Mouse (Mus musculus) heart, postnatal 10 days (tissue): ENCODE results near the gene Ermard. TPM values are rescaled to one million over a fixed set of nuclear protein-coding genes. Genes with fewer than 3 reads are reported as not detected.

Experiments used
- DNase-seq, 2 experiments: peaks; one replicate each; pipeline ENCODE4 v3.0.0; 2021
- intact Hi-C: fragments of 180-260 bp; cut with DNase I; formaldehyde crosslinking; loops from one replicate; pipeline ENCODE4 v1.15.1; 2025
- total RNA-seq, 2 experiments: library from RNA; stranded (reverse); gene quantifications; 2 replicates each; pipeline ENCODE4 v1.2.3; 2021

Gene Ermard
- total RNA-seq, 2 experiments from 2014 or later: 35.3 to 36.1 TPM

DNA sequence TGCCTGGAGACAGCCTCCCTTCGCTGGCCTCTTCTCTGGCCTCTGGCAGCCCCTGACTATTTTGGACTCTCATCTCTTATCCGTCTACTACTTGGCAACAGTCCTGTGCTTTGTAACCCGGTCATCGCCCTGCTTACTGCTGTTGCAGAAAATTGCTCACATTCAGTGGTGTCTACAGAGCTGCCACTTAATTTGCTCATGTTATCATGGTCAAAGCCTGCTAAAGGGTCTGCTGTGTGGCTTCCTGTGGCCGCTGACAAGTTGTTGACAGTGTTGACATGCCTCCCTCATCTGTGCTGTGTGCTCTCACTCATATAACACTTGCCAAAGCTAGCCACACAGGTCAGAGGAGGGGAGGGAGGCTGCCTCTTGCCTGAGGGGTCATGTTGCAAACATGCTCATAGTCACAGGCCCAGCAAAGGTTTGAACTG, 17.2 kb downstream of the Ermard start:
- intact Hi-C loops: no loop called here
- peak; percentile 64 to 70 for DNase-seq

DNA sequence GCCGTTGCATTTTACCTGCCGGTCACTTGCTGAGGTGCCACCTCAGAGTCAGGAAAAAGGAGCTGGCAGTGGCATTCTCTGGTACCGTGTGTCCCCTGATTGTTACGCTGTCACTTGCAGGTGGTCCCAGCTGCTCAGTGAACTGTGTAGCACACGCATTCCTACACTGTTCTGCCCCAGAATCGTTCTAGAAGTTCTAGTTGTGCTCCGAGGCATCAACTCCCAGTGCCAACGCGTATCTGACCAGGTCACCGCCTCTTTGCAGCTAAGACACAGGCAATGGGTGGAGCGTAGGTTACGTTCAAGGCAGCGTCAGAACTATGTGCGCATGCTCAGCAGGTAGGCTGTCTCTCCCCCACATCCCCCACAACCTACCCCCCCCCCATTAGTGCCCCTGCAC, 18.6 kb downstream of the Ermard start:
- intact Hi-C loops: no loop called here
- no peak for DNase-seq

DNA sequence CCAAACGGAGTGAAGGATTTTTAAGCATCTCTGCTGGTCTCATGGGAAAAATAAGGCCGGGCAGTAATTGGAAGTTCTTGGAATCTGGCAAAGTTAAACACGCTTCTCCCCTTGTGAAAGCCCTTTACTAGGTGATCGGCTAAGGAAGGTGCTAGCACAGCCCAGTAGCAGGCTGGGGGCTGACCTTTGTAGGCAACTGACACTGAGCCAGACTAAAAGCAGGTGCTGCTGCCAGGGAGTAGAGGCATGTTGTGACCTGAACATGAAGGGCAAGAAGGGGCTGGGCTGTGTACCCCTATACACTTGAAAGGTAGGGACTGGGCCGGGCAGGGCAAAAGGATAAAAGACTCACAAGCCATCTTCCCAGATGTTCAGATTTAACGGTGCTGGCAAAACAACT, 19.3 kb downstream of the Ermard start:
- intact Hi-C loops: no loop called here
- DNase-seq: no peak

DNA sequence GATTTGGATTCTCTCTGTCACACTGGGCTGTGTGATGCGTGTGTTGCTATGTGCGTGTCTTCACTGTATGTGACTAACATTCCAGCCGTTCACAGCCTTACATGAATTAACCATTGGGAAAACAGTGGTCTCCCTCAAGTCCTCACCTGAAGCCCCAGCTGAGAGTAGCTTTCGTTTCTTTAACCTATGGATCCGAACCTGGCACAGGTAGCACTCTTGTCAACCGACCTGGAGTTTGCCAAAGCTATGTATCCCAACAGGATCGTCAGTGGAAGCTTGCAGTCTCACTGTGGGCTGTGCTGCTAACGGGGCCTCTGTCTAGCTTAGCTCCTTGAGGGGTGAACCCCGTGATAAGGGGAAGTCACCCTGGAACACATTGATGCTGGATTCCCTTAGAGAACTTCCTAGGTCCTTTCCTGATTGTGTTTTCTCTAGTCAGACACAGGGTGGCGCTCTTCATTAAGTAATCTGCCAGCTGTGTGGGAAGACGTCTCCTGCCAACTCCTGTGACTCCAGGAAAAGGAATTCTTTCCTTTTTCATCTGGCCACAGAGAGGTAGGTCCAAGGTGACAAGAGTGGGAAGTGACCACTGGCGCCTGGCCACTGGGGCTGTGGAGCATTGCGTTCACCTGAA, 24.5 kb downstream of the Ermard start:
- intact Hi-C loops: loop anchor here (1.0 to 5.0 kb wide), 3 partner anchors 127 to 402 kb away; no protein-coding TSS in a partner anchor
- DNase-seq: peak; percentile 75 to 88

DNA sequence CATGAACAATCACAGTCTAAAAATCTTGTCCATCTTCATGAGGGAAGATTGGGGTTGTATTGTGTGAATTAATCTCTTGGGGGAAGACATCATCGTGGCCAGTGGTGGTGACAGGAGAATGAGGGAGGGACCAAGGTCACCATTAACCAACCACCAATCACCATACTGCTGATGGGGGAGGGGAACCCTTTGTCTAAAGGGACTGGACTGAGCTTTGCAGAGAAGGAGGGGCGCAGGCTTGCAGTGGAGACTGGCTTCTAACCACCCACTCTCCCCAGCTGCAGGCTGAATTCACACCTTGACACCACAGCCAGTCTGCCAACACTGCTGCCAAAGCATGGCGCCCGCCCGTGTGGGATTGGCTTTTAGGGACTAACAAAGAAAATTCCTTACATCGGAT, 25.1 kb downstream of the Ermard start:
- intact Hi-C loops: loop anchor here (5.0 kb wide), 1 partner anchor 126 kb away; no protein-coding TSS in a partner anchor
- DNase-seq: no peak

DNA sequence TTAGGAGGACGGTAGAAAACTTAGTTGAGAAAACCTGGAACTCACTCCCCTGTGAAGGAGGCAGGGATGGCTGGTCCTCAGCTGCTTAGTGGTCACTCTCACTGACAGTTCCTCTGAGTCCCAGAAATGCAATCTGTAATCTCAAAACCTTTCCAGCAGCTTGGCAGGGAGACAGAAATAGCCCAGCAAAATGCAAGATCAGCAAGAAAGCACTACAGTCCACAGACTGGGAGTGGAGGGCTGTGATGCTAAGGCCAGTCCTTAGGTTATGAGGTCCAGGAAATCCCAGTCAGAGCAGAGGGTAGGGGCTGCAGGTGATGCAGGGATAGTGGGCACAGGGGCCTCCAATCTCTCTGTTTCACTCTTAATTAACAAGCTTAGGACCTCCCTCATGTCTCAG, 25.9 kb downstream of the Ermard start:
- intact Hi-C loops: loop anchor here (5.0 kb wide), 1 partner anchor 125 kb away; no protein-coding TSS in a partner anchor
- no peak for DNase-seq

DNA sequence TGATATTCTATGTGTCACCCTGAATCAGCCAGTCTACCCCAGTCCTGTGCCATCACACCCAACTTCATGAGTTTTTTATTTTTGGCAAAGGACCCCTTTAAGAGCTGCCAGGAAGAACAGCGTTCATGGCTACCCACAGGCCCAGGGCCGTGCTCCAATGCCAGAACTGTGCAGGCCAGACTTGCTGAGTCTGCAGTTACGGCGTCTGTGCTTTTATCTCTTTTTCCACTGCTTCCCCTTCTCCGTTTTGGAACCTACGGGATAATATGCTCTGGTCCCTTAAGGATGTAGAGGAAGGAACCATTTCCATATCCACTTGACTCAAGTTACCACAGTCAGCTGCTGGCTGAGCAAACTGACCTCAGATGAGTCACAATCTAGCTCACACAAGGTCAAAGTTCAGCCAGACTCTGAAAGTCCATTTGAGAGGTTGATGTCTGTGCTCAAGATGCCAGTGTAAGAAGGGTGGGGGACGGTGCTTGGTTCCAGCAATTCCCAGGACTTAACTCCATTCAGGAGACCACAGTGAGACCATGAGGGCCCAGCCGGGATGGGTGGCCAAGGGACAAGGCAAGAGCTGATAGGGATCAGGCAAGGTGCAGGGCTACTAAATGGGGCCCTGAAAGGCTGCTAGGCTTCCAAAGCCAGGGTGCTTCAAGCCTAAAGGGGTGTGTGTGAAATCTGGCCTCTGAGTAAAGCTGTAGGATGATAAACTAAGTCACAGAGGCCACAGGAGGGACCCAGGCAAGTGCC, 27.2 kb downstream of the Ermard start:
- intact Hi-C loops: loop anchor here (5.0 kb wide), 1 partner anchor 124 kb away; no protein-coding TSS in a partner anchor
- DNase-seq: no peak

DNA sequence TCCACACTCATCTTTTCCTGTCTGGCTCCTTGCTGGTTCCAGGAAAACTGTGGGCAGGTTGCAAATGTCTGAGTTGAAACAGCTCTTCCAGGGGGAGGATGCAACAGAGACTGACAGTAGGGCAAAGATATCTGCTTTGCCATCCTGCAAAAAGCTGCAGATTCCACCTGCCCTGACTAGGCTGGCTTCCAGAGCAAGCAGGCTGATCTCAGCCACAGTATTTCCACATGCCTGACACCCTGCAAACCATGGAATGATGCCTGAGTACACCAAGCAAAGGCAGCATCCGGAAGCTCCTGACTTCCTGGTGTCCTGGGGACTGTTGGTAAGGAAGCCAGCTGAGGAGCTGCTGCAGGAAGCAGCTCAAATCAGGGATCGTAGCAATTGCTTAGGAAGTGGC, 28.1 kb downstream of the Ermard start:
- no peak for DNase-seq
- intact Hi-C loops: loop anchor here (1.0 to 5.0 kb wide), 2 partner anchors 123 to 308 kb away; no protein-coding TSS in a partner anchor

DNA sequence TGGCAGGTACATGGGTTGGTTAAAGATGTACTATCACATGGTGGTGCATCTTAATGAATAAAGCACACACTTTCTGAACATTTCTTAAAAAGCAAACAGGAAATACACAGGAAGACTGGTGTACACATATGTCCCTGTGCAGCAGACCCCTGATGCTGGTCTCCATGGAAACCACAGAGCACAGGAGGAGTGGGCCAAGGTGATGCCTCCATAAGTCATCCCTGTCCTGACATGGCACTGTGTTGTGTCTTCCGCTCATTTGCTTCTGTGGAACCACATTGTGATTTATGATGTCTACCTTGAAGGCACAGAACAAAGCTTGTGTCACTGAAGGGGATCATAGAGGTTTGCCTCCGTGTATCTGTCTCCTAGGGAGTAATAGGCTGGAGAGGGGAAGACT, 31.2 kb downstream of the Ermard start:
- intact Hi-C loops: no loop called here
- DNase-seq: no peak

DNA sequence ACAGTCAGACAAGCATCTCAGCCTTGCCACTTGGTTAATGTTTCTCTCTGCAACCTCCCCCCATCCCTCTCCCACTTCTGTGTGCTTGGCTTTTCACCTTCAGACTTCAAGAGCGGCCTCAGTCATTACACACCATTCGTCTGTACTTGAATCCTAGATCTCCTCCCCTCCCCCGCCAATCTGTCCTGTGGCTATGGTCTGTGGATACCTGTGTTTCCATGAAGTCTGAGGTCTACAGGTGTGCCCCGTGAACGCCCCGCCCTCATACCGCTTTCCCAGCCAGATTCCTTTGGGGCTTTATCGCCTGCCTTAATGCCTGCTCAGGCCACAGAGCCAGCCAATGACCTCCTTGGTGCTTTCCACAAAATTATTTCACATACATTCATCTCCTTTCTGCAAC, 34.0 kb downstream of the Ermard start:
- no peak for DNase-seq
- intact Hi-C loops: loop anchor here (5.0 kb wide), 1 partner anchor 112 kb away; no protein-coding TSS in a partner anchor

DNA sequence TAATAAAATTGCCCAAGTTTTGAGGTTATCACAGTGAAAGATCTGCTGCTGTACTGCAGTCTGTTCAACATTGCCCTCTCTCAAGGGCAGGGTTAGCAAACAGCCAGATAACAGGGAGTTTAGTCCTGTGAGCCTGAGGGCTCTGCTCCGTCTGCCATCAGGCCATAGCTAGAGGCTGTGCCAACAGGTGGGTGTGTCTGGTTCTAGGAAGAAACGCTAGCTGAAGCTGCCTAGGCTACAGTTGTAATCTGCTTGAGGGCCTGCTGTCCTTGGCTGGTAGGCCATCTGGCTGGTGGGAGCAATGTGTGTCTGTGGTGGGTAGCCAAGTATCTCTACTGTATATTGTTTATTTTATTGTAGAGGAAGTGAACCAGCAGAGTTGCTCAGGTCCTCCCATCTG, 36.5 kb downstream of the Ermard start:
- intact Hi-C loops: loop anchor here (5.0 kb wide), 1 partner anchor 110 kb away; no protein-coding TSS in a partner anchor
- no peak for DNase-seq

DNA sequence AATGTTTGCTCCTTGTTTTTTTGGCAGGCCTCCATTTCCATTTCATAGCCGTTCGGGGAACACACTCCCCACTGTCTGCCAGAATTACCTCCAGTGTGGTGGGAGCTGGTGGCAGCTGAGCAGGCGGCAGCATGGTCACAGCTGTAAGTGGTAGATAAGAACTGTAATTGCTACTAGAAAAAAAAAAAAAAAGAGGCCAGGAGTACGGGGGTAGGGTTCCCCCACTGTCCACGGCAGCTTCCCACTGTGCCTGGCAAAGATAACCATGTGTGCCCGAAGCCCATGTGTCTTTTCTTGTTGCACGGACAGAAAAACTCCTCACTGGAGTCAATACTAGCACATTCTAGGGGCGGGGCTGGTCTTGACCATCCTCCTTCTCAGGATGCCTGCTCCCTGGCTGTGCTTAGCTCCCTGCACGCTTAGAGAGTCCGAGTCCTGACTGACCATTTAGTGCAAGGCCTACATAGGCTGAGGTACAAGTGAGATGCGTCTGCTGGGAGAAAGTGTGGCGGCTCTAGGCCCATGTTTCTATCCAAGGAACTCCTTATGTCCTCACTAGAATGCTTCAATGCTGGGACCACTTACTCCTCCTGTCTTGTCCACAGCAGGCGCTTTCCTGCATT, 43.3 kb downstream of the Ermard start:
- intact Hi-C loops: no loop called here
- DNase-seq: no peak

DNA sequence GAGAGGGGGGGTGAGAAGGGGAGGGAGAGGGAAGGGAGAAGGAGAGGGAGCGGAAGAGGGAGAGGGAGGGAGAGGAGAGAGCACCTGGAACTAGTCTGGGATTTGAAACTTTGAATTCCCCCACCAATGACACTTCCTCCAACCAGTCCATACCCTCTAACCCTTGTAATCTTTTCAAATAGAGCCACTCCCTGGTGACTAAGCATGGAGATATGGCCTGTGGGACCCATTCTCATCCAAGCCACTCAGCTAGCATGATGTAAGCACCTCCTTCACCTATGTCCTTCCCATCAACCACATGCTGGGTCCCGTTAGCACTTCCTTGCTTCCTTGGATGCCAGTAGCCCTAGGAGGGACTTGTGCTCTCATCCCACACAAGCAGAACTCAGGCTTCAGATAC, 44.0 kb downstream of the Ermard start:
- intact Hi-C loops: no loop called here
- no peak for DNase-seq

DNA sequence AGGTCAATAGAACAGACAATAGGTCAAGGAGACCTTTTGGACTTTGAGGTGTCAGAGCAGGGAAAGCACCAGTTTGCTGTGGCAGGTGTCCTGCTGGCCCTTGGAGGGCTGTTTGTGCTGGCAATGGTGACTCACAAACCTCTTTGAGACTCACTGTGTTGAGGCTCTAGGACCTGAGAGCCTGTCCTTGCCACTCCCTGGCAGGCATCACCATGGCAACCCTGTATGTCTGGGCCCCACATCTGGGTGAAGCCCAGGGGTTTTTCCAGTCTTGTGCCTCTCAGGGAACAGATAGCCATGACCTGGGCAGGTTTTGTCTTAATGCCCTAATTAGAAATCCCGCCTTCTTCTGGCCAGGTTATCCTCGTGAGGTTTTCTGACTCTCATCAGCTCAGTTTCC, 47.2 kb downstream of the Ermard start:
- no peak for DNase-seq
- intact Hi-C loops: no loop called here

DNA sequence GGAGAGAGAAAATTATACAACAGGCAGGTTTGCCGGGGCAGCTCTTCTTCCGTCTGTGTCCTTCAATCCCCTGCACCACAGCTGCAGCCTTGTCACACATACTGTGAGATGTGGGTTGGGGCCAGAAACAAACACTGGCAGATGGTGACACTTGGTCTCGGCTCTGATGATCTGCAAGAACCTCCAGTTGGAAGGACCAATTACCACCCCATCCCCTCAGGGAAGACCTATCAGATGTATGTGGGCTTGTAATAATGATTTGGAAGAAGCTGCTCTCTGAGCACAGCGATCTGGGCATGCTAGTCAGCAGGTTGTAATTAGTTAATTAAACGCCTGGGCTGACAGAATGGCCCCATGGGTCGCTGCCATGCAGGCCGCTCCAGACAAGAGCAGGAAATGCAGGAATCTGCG, 47.6 kb downstream of the Ermard start:
- no peak for DNase-seq
- intact Hi-C loops: no loop called here

DNA sequence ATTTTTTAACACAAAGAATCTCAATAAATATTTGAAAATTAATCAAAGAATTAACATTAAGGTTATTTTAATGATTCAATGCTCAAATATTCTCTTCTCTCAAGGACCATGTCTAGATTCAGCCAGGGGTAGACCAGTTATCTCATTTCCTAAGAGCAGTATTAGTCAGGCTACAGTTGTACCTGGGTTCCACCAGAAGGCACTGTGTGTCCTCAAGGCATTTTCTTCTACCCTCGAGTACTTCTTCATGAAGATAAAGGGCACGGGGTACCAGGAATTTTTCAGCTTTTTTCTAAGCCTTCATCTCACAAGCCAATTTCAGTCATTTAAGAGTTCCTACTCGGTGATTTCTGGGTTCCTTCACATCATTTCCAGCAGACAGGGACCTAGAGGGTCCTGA, 50.7 kb downstream of the Ermard start:
- DNase-seq: no peak
- intact Hi-C loops: no loop called here

DNA sequence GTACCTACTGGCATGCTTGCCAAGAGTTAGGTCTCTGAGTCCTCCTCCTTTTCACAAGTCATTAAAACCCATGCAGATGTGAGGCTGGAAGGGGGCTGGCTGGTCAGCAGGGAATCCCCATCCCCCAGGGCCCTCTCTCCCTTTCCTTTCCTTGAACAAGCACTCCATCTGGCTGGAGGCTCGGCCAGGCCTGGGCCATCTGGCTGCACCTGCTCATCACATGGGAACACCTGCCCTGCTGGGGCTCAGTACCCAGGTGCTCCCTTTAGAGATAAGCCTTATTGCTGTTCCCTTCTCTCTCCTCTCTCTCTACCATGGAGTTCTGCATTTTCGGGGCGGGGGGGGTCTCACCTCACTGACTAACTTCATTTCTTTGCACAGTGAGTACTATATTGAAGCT, 52.5 kb downstream of the Ermard start:
- DNase-seq: no peak
- intact Hi-C loops: no loop called here

DNA sequence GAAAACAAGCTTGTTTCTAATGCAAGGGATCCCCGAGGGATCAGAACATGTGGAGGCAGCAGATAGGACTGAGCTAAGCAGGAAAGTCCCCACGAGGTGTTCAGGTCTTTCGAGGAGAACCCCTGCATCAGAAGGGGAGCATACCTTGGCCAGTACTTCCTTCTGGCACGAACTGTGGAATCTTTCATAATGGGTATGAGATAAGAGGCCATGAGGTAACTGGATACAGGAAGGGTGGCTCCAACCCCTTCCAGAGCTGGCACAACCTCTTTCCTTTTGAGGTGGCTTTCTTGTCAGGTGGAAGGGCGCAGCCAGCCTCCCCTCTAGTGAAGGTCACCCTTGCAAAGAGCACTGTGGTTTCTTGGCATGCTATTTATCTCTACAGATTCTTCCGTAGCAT, 55.8 kb downstream of the Ermard start:
- DNase-seq: no peak
- intact Hi-C loops: no loop called here

DNA sequence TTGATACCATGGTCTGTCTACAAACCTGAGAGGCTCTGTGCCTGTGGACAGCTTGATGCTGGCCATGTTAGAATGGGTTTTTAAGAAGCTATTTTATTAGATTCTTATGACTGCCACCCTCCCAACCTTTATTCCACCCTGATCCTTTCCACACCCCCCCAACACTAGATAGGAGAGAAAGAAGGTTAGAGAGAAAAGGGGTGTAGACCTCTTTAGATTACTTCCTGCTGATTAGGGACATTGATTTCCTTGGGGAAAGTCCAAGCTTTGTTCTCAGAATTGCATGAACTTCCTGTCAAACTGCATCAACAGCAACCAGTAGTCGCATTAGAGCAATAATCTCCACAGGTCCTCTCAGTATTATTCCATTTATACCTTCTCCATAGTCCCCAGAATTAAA, 57.7 kb downstream of the Ermard start:
- DNase-seq: no peak
- intact Hi-C loops: no loop called here

DNA sequence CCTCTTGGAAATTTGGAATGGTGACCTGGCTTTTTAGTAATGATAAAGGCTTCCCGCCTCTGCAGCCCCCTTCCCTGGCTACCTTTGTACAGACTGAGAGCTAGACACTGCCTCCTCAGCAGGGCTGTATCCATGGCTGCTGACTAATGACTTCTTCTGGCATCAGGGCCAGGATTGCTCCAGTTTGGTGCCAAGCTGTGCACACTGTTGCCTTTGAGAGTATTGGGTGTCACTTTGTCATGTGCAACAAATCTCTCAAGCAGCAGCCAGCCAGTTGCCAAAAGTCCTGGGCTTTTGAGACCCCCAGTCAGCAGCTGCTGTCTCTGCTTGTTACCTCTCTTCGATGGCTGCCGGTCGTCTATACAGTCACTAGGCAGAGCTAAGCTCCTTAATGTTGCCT, 60.3 kb downstream of the Ermard start:
- intact Hi-C loops: no loop called here
- no peak for DNase-seq

DNA sequence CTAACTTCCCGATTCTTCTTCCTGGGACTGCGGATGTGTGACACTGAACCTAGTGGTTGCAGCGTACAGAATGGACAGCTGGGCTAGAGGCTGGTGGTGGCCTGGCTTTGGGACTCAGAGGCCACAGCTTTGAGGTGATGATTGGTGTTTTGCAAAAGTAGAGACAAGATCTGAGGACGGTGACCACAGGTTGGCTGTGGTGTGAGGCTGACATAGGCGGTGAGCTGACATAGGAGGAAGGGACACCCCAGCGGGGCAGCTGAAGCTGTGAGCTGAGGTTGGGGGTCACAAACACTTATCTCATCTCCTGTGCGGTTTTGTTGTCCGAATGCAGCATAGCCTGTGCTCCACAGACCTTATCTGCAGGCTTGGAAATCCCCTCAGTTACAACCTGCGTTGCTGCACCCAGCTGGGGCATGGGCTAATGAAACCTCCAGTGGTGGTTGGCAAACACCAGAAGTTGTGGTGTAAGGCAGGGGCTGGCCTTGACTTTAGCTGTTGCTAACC, 66.2 kb downstream of the Ermard start:
- intact Hi-C loops: no loop called here
- DNase-seq: no peak
